ENCODE assay signal across 22 mouse cellular contexts in the genomic region with DNA sequence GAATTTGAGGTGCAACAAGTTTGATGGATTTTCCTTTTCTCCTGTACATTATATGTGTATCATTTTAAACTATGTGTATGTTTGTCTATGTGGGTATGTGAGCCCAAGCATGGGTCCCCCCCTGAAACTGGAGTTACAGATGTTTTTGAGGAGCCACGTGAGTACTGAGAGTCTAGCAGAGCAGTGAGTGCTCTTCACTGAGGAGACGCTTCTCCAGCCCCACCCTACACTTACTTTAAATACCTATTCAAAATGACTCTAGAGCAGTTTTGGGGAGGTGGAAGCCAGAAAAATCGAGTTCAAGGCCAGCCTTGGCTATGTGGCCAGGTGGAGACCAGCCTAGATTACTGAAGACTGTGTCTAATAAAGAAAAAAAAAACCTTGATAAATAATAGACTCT.
"Had no signal": no experiment of that assay in that cellular context is flagged by ENCODE, and none has a peak within 500 bp of the region (broad histone marks: within the 10 kb centered on the region; RNA-seq: fewer than 3 reads in every experiment).

No protein-coding gene starts in this region.

- H3K36me3 ChIP-seq: heart, embryonic 10.5 days; heart, embryonic 12.5 days; hindbrain, embryonic 10.5 days; hindbrain, embryonic 12.5 days; intestine, embryonic 15.5 days; limb, embryonic 10.5 days; limb, embryonic 12.5 days; liver, embryonic 13.5 days had no signal

- H3K9ac ChIP-seq: heart, embryonic 12.5 days; hindbrain, embryonic 12.5 days; hindbrain, embryonic 14.5 days; intestine, embryonic 15.5 days; limb, embryonic 12.5 days; liver, embryonic 13.5 days had no signal

- H3K4me1 ChIP-seq: heart, embryonic 10.5 days; heart, embryonic 12.5 days; hindbrain, embryonic 10.5 days; hindbrain, embryonic 12.5 days; intestine, embryonic 15.5 days; limb, embryonic 10.5 days; limb, embryonic 12.5 days; liver, embryonic 13.5 days had no signal

- DNase-seq: gastrocnemius, adult 2 months; gastrocnemius, postnatal 10 days; gastrocnemius, postnatal 25 days; heart, adult 18-20 months; heart, postnatal 10 days; heart, postnatal 4 days; kidney, adult 18-20 months; kidney, adult 8-10 months; kidney, postnatal 10 days; kidney, postnatal 36 days; layer of hippocampus, adult 9-11 months; liver; liver, embryonic 13.5 days had no signal

- H3K27ac ChIP-seq: gastrocnemius, adult 2 months; heart, embryonic 10.5 days; hindbrain, embryonic 10.5 days; hindbrain, embryonic 12.5 days; hindbrain, embryonic 14.5 days; intestine, embryonic 15.5 days; left cerebral cortex, adult 2 months; limb, embryonic 10.5 days; limb, embryonic 12.5 days; liver, embryonic 13.5 days had no signal

- H3K9me3 ChIP-seq: heart, embryonic 10.5 days; heart, embryonic 12.5 days; hindbrain, embryonic 10.5 days; hindbrain, embryonic 12.5 days; intestine, embryonic 15.5 days; limb, embryonic 10.5 days; limb, embryonic 12.5 days; liver, embryonic 13.5 days had no signal

- H3K27me3 ChIP-seq: heart, embryonic 12.5 days; hindbrain, embryonic 12.5 days; intestine, embryonic 15.5 days; limb, embryonic 12.5 days; liver, embryonic 13.5 days had no signal

- H3K4me3 ChIP-seq: gastrocnemius, adult 2 months; heart, embryonic 10.5 days; heart, embryonic 12.5 days; hindbrain, embryonic 10.5 days; hindbrain, embryonic 12.5 days; intestine, embryonic 15.5 days; left cerebral cortex, adult 2 months; limb, embryonic 10.5 days; limb, embryonic 12.5 days; liver, embryonic 13.5 days had no signal
